Mouse (Mus musculus) cerebellum, postnatal 10 days (tissue): ENCODE measurements around the gene Otc.

Experiments used
- DNase-seq, 2 experiments: peaks; one replicate each; pipeline ENCODE4 v3.0.0; 2021; ENCODE audit warnings: mixed read lengths in 2 of 2

Otc gene

GRCm38 (mm10) chrX:10251852-10252504, at the start of gene Otc:
Otc (plus strand) TSS chrX:10252305.
- peak; percentile 19 for DNase-seq

- no peak for DNase-seq
Measured at GRCm38 (mm10) chrX:10205937-10206336, 46.2 kb upstream of the Otc start.

GRCm38 (mm10) chrX:10215972-10216371, 36.1 kb upstream of the Otc start:
- DNase-seq = no peak

GRCm38 (mm10) chrX:10216410-10216949, 35.6 kb upstream of the Otc start, which contains the start of gene Rpgr:
Rpgr (minus strand) TSS chrX:10216920.
- peak; percentile 95 to 96 for DNase-seq

- peak; percentile 54 to 74 for DNase-seq
Measured at GRCm38 (mm10) chrX:10219281-10219680, 32.8 kb upstream of the Otc start.

GRCm38 (mm10) chrX:10233051-10233450, 19.1 kb upstream of the Otc start:
- DNase-seq = peak in 1 of 2 experiments; percentile 36

GRCm38 (mm10) chrX:10234617-10235016, 17.5 kb upstream of the Otc start:
- DNase-seq = no peak

- DNase-seq = no peak
Measured at GRCm38 (mm10) chrX:10239515-10239914, 12.6 kb upstream of the Otc start.

GRCm38 (mm10) chrX:10243916-10244315, 8.2 kb upstream of the Otc start:
- DNase-seq = peak; percentile 60 to 66

- no peak for DNase-seq
Measured at GRCm38 (mm10) chrX:10251357-10251756, 748 bp upstream of the Otc start.

GRCm38 (mm10) chrX:10257774-10258173, 5.7 kb downstream of the Otc start:
- no peak for DNase-seq

- DNase-seq = no peak
Measured at GRCm38 (mm10) chrX:10258260-10258659, 6.2 kb downstream of the Otc start.

GRCm38 (mm10) chrX:10268308-10268707, 16.2 kb downstream of the Otc start:
- peak in 1 of 2 experiments; percentile 24 for DNase-seq

- DNase-seq = peak; percentile 55 to 69
Measured at GRCm38 (mm10) chrX:10268761-10269437, 16.8 kb downstream of the Otc start.

- no peak for DNase-seq
Measured at GRCm38 (mm10) chrX:10297341-10297740, 45.2 kb downstream of the Otc start.

GRCm38 (mm10) chrX:10318176-10318575, 66.1 kb downstream of the Otc start:
- no peak for DNase-seq

GRCm38 (mm10) chrX:10330246-10330645, 78.1 kb downstream of the Otc start:
- no peak for DNase-seq

GRCm38 (mm10) chrX:10331749-10332148, 79.6 kb downstream of the Otc start:
- no peak for DNase-seq

- DNase-seq = no peak
Measured at GRCm38 (mm10) chrX:10336816-10337215, 84.7 kb downstream of the Otc start.

- DNase-seq = no peak
Measured at GRCm38 (mm10) chrX:10355867-10356266, 103.8 kb downstream of the Otc start.
